Mouse (Mus musculus) testis, adult 2 months (tissue): ENCODE data around the gene Zfp786.

Source experiments
- CTCF ChIP-seq: fragments of 200-500 bp; IDR thresholded peaks from 2 replicates; pipeline ENCODE4 v1.5.1; 2012; ENCODE audit warnings: low read depth, mild to moderate bottlenecking, inconsistent platforms, low read length, moderate library complexity; ENCODE audit not compliant: control insufficient read depth, insufficient read depth, insufficient replicate concordance
- POLR2A ChIP-seq: fragments of 200-500 bp; IDR thresholded peaks from 2 replicates; pipeline ENCODE4 v1.6.1; 2012; ENCODE audit warnings: low read depth, mild to moderate bottlenecking, inconsistent platforms, low read length, moderate library complexity; ENCODE audit not compliant: control insufficient read depth

- TF ChIP-seq CTCF: no peak
- no peak for TF ChIP-seq POLR2A
Observed at GRCm38 (mm10) chr6:47824241-47824640, 6.4 kb downstream of the Zfp786 start.
